Mouse (Mus musculus) G1E-ER4 (cell line): ENCODE measurements around the gene Rgs8. TPM values are rescaled to one million over a fixed set of nuclear protein-coding genes. Genes with fewer than 3 reads are reported as not detected.

Experiments used
- GATA1 ChIP-seq: IDR thresholded peaks from one replicate; pipeline ENCODE4 v1.8.0; 2012; ENCODE audit warnings: low read length, inconsistent platforms
- polyA plus RNA-seq: library from polyadenylated mRNA; stranded (reverse); fragments of >175 nt; gene quantifications from 2 replicates; pipeline ENCODE4 v1.2.3, GENCODE M21; 2012

Gene Rgs8
- polyA plus RNA-seq, 1 experiment: not detected

DNA sequence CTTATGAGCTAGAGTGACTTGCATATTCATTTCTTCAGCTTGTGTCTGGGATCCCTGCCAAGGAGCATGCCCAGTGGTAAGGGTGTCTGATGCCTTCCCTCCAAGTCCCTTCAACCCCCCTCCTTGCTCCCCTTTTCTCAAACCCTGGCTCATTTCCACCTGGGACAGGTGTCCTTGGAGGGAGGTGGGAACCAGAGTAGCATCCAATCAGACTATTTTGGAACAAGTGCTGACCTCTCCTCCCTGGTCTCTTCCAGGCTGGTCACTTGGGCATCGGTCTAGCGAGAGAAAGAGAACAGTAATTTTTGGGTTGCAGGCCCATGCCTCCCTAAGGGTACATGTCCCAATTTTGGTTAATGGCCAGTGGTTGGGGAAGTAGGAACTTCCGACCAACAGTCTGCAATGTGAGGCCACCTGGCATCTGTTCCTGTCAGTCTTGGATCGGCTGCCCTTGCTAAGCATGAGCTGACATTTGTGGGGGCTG, 14.5 kb downstream of the Rgs8 start:
- TF ChIP-seq GATA1: no peak

DNA sequence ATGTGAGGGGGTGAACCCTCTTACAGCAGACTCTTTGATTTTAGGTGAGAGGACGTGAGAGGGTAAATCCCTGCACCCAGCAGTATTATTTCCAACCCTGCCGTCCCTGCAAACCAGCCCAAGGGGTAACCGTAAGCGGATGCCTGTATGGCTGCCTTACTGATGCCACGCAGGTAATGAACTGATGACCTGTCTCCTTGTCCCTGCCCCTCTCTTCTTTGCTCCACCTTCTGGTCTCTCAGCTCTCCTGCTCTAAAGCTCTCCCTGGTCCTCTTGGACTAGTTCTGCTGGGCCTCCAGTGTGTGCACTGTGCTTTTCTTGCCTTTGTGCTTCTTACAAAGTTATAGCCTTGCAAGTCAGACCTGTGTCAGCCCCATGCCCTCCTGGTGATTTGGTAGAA, 15.0 kb downstream of the Rgs8 start:
- no peak for TF ChIP-seq GATA1

DNA sequence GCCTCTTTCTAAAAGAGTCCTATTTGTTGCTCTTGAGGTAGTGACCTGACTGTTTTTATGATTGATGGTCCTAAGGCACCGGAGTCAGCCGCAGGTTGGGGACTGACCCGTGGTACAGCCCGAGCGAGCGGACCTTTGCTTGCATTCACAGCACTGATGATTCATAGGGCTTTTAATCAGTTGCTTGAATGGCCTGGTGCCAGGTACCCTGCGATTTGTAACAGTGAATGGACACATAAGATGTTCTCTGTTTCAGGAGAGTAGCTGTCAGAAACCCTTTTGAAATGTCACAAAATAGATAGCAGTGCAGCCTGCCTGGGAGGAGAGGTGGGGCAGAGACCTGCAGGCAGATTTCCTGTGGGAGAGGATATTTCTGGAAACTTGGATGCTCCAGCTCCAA, 16.3 kb downstream of the Rgs8 start:
- no peak for TF ChIP-seq GATA1

DNA sequence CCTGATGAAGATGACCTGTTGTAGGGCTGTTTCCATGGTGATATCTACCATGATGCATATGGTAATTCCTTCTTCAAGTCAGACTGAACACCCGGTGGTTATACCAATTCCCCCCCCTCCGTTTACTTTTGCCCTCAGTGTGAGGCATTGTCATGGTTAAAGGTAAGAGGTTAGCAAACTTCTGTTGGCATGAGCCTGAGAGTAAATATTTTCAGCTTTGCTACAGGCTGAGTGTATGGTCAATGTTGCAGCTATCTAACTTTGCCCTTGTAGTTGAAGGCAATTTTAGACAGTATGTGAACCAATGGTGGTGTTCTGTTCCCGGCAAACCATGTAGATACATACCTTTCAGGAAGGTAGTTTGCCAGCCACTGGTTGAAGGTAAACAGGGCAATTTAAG, 16.9 kb downstream of the Rgs8 start:
- no peak for TF ChIP-seq GATA1

DNA sequence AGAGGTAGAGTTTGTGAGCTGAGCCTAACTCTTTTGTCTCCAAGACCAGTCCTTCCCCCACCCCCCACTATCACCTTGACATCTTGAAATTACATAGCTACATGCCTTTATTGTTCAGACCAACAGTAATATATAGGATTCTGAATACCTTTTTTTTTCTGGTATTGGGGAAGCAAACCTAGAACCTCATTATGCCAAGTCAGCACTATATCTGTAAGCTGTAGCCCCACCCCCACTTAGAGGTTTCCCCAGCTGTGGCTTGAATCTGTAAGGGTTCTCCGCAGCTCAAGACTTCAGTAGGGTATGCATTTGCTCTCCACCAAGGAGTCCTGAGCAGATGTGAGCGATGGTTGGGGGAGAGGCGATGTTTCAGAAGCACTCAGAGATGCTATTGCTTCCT, 18.5 kb downstream of the Rgs8 start:
- TF ChIP-seq GATA1: no peak

DNA sequence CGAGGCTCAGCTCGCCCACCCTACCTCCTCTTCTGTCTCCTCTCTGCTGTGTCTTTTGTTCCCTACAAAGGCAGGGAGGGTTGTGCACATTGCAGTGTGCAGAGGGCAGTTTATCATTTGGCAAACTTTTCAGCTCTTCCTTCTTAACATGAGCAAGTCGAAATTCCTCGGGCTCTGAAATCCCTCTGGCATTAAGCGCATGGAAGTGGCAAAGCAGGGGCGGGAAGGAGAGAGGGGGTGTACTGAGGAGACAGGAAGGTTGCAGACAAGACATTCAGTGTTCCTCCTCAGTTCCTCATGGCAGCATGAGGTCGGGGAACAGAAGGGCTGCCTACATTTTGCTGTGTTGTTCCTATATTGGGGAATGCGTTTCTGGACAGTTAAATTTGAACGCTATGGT, 19.9 kb downstream of the Rgs8 start:
- no peak for TF ChIP-seq GATA1

DNA sequence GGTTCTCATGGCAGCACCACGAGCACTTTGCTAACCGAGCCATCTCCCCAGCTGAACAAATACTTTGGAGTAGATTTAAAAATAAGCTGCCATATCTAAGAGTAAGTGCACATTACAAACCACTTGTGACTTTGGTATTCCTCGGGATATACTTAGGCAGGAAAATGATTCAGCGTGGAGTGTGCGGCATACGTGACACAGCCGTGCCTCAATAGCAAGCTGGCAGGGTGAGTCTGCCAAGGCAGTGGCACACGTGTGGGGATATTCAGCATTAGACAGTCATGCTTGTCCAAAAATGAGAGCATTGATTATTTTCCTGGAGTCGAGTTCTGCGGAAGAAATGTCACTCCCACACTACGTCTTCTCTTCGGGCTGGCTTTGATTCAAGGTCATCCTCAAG, 21.1 kb downstream of the Rgs8 start:
- no peak for TF ChIP-seq GATA1

DNA sequence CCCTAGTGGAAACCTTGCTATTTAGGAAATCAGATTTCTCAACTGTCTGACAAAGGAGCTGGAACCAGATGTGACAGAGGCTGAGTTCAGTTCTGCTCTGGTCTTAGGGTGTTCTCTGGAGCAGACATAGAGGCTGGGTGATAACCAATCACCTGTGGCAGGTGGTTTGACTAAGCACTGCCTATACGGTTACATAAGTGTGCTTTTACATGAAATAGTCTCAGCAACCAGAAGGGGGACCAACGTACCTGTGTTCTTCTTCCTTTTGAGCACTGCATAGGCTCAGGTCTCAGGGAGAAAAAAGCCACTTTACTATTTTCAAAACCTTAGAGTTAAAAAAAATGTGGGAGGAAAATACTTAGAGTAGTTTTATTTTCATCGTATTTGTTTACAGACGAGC, 22.8 kb downstream of the Rgs8 start:
- TF ChIP-seq GATA1: no peak

DNA sequence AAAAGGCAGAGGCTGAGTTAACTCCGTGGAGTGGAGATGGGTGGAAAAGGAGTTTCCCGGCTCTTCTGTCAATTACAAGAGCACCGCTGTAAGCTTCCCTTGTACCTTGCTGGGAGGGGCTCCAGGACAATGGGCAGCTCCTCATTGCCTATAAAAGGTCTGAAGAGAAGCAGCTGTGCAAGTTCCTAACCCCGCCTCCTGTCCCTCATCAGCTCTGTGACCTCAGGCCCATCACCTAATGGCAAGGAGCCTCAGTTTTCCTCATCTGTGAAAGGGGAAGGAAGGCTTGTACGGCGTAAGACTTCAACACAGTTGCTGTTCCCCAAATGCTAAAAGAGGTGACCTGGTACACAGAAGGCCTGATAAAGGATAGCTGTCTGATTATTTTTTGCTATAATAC, 24.8 kb downstream of the Rgs8 start:
- TF ChIP-seq GATA1: no peak

DNA sequence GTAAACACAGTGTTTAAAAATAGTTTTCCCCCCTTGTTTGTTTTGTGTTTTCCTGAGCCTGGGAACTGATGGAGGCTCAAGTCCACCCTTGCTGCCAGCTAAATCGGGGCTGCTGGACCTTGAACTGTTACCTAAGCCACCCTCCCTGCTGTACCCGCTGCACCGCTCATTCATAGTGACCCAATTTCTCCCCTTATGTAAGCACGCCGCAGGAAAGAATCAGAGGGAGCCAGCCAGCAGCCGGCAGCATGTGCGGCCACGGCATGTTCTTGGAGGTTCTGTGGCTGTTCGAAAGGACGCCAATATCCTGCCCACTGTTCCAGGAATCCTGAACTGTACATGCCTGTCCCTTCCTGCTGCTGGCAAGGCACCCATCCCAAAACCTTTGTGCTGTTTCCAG, 26.3 kb downstream of the Rgs8 start:
- TF ChIP-seq GATA1: no peak

DNA sequence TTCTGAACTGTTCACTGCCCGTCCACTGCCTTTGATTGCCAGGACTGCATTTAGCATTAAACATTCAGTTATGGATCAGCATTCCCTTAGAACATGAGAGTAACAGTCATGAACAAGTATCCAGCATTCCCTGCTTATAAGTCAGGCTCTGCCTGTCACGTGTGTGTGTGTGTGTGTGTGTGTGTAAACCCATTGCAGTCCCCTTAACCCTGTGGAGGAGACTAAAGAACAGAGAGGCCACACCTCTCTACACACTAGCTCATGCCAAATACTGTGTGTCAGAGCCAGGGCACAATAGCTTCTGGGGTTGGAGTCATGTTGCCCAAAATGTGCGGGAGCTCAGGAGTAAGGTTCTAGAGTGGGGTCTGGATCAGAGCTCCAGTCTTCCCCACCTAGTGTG, 26.8 kb downstream of the Rgs8 start:
- TF ChIP-seq GATA1: no peak

DNA sequence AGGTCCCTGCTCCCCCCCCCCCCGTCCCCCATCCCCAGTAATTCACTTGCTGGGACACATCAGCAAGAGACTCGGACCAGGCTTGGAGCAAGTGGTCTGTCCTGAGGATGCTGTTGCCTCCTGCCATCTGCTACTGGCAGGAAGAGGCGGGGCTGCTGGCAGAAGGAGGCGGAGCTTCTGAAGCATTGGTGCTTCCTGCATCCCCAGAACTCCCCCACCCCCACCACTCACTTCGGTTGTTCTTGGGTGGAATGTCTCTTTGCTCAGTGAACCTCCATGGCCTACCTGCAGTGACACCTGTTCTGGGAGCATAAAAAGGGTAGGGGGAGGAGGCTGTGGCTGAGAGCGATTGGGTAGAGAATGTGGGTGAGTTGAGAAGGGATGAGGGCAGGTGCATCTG, 27.5 kb downstream of the Rgs8 start:
- no peak for TF ChIP-seq GATA1

DNA sequence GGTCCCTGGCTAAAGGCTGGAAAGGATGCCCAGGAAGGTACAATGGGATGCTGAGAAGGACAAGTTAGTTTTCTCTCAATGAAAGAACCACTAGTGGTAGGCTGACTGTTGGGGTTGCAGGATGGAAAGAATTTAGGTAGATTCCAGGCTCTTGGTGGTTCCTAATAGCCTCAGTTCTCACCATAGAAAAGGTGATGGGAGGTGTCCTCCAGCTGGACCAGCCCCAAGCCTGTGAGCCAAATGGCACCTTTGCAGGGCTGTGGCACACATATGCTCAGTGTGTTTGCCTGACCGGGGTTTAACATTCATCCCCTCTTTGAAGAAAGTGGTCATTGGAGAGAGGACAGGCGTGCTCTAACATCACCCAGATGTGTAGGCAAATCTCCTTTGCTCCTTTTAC, 28.2 kb downstream of the Rgs8 start:
- TF ChIP-seq GATA1: no peak

DNA sequence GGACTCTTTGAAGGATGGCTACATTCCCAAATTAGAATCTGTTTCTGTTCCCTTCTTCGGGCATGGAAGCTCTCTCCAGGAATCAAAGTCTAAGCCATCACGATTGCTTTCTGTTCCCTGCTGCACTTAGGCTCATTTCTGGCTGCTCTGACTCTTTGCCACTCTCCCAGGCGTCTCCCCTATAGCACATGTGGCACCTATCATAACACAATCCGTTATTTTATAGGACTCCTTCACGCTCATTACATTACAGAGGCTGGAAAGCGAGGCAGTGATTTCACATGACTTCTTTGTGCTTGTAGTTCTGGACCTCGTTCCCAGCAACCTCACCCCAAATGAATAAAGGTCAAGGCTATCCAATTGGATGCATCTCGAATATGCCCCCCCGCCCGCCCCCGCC, 30.4 kb downstream of the Rgs8 start:
- TF ChIP-seq GATA1: no peak

DNA sequence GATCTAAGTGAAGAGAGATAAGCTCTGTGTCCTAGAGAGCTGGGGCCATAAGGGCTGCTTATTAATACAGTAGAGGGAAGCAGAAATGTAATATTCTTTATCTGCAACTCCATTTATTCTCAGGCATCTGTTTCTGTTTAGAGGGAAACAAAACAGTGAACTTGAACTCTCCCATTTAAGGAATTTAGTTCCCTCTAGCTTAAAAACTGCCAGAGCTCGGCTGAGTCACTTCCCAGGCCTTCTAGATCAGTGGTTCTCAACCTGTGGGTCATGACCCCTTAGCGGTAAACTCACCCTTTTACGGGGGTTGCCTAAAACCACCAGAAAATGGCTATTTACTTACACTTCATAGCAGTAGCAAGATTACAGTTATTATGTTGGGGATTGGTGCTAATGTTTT, 32.8 kb downstream of the Rgs8 start:
- TF ChIP-seq GATA1: no peak

DNA sequence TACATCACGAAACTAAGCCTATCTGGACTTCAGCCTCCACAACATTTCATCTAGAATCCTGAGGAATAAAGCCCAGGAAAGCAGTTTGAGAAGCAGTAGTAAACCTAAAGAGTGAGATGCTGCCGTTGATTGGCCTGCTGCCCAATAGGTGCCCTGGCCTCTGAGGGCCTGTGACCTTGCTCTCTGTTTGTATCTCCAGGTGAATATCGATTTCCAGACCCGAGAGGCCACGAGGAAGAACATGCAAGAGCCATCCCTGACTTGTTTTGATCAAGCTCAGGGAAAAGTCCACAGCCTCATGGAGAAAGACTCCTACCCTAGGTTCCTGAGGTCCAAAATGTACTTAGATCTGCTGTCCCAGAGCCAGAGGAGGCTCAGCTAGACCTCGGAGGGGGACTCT, 39.7 kb downstream of the Rgs8 start:
- TF ChIP-seq GATA1: no peak

DNA sequence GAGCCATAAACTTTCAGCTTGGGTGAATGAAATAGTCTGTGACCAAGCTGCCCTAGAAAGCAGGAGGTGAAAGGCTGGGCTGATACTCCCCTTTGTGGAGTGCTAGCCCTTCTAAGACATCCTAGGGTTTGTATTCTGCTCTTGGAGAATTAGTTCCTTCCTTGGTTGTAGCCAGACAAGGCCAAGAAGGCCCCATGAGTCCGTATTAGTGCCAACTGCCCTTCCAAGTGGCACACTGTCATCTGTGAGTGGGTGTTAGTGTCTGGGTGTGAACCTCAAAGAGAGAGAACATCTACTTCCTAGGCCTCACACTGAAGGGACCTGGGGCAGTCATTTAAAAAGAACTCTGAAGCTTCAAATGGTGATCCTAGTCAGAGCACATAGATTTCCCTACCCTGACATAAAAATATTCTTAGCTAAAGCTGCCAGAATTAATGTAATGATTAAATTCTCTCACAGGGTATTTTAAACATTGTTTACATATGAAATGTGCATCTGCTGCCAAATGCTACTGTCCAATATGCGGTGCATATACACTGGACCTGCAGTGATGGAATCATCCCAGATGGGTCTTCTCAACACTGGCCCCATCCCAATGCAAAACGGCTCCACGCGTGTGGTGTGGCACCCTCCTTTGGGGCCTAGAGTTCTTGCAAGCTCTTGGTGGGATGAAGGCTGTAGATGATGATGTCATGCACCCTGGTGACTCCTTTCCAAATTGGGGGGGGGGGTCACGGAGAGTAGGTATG, 41.7 kb downstream of the Rgs8 start:
- TF ChIP-seq GATA1: no peak

DNA sequence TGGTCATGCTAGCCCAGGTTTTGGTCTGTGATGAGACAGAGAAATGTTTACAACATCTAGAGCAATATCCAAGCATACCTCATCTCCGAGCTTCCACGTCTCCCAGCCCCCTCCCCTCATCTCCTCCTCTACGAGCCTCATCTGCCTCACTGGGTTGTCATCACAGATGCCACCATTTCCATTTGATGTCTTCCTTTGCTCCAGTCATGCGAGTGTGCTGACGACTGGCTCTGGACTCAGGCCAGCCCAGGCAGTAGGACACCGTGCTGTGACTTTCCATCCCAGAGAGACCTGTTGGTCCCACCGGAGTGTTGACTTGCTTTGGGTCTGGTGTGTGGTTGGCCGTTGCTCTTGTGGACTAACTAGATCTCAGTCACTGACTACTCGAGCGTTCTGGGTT, 42.6 kb downstream of the Rgs8 start:
- TF ChIP-seq GATA1: no peak
